Mouse (Mus musculus): ENCODE data around the gene Rdm1.
A peak's percentile ranks its signal among the peaks of the same experiment; 100 is the strongest.
"Not testable (repeated sequence)": the region's sequence is repeated elsewhere in the genome, so short reads cannot be mapped to it uniquely, and the experiment has no call there.

Rdm1 gene

GRCm38 (mm10) chr11:101616948-101617767 lies 9.8 kb upstream of the Rdm1 start:
- DNase-seq (ENCODE audit: low spot score) = no peak

GRCm38 (mm10) chr11:101617849-101618248 lies 9.1 kb upstream of the Rdm1 start:
- peak; percentile 50 for DNase-seq (ENCODE audit: low spot score)

DNA sequence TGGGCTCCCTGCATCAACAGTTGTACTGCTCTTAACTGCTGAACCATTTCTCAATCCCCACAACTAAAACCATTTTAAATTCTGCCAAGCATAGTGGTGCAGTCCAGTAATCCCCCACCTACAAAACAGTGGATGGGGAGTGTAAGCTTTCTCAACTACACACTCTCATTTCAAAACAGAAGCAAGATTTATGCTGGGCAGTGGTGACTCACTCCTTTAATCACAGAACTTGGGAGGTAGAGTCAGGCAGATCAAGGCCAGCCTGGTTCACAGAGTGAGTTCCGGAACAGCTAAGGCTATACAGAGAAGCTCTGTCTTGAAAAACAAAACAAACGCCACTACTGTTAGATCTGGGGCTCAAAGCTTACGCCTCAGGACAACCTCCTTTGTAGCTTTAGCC lies 8.4 kb upstream of the Rdm1 start:
- no peak for DNase-seq (ENCODE audit: low spot score)

DNA sequence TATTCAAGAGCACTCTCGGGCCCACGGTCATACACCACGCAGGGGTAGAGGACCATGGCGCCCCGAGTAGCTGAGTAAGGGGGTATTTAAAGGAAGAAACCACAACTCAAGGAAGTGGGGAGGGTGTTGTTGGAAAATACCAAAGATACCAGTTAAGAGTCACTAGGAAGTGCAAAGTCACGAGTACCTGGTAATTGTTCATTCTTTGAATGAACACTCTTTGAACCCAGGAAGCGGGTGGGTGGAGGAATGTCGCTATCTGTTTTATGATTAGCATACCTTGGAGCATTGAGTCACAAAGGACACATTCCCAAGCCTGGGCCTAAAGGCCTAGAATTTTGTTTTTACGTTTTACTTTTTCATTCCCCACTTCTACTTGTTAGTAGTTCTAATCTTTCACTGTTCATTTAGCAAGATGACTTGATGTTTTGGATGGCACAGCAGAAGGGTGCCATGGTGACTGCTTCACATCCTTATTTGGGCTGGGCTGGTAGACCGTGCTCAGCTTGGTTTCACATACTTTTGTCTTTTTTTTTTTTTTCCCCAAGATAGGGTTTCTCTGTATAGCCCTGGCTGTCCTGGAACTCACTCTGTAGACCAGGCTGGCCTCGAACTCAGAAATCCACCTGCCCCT lies 6.9 kb upstream of the Rdm1 start:
- DNase-seq (ENCODE audit: low spot score) = not testable (repeated sequence)

DNA sequence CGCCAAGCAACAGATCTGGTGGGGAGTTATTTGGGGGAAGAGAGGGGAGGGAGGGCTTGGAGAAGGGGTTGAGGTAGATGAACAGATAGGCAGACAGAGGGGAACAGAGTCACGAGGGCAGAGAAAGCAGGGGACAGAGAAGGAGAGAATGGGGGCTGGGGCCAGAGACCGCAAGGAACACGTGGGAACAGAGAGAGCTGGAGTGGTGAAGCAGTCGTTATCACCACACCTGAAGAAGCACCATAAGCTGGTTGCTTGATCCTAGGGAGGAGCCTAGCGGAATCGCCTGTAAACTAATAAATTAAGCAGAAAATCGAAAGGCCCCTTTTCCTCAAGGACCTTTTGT lies 373 bp upstream of the Rdm1 start:
- no peak for DNase-seq (ENCODE audit: low spot score)

DNA sequence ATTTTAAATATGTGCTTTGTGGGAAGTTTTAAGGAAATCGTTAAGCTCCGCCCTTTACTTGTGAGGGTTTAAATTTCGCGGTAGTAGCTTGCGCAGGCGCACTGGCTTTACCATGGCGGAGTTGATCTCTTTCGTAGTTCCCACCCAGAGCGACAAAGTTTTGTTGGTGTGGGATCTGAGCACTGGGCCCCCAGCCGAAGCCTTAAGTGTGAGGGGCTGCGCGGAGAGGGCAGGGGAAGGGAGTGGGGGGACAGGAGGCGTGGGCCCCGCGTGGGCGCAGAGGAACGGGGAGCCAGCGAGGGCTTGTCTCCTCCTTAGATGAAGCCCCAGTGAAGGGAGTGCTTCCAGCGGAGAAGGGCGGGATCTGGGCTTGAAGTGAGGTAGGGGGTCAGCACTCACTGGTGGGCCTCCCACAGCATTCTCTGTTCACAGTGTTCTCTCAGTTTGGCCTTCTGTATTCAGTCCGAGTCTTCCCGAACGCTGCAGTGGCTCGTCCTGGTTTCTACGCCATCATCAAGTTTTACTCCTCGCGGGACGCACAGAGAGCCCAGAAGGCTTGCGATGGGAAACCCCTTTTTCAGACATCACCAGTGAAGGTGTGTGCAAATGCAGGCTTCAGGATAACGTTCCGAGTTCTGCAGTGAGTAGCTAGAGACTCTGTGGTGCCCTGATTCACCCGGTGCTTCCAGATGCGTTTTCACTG lies 1.0 kb downstream of the Rdm1 start:
- peak; percentile 74 for DNase-seq (ENCODE audit: low spot score)

- DNase-seq (ENCODE audit: low spot score) = not testable (repeated sequence)
Measured at GRCm38 (mm10) chr11:101628733-101629417, 1.9 kb downstream of the Rdm1 start.

DNA sequence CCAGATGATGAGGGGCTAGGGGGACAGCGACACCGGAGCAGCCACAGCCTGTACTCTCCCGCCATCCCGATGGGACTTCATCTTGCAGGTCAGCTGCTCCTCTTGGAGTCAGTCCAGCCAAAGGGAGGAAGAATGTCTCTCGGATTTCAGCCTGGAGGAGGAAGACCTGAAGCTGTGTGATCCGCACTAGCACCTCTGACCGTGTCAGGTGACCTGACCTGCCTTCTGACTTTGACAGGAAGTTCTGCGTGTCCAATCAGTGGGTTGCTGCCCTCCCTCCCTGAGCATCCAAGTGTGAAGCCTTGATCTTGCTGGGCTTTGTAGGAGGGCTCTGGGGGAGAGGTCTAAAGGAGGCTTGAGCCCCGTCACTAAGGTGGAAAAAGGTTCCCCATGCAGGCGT lies 8.7 kb downstream of the Rdm1 start:
- no peak for DNase-seq (ENCODE audit: low spot score)

GRCm38 (mm10) chr11:101639761-101640160 lies 12.8 kb downstream of the Rdm1 start:
- DNase-seq (ENCODE audit: low spot score) = no peak

- peak; percentile 70 for DNase-seq (ENCODE audit: low spot score)
Measured at GRCm38 (mm10) chr11:101640857-101641709, 14.1 kb downstream of the Rdm1 start.

DNA sequence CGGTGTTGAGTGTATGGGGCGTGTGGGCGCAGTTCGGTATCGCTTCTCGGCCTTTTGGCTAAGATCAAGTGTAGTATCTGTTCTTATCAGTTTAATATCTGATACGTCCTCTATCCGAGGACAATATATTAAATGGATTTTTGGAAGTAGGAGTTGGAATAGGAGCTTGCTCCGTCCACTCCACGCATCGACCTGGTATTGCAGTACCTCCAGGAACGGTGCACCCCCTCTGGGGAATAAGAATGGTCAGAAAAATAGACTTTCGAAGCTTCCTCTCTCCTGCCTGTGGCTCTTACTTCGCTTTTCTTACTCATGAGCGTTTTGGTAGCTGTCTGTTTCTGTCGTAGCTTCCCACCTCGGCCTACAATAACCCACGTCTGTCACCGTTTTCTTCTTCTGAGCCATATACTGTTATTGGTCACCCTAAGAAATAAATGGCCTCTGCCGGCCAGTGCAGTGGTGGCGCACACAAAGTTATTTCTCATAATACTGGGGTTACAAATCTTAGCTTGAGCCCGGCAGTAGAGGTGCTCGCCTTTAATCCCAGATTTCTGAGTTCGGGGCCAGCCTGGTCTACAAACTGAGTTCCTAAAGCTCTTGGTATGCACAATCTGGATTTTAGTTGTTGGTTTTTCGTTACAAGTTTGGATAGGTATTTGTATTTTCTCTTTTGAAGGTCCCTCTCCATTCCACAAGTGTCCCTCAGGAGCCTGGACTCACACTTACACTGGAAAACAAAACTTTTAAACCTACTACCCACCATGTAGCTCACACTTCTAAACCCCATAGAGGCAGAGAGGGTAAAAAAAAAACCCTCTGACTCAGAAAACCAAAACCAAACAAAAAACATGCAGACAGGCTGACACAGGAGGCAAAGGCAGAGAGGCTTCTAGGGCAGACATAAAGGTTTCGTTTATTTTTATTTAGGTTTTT lies 15.0 kb downstream of the Rdm1 start:
- not testable (repeated sequence) for DNase-seq (ENCODE audit: low spot score)

DNA sequence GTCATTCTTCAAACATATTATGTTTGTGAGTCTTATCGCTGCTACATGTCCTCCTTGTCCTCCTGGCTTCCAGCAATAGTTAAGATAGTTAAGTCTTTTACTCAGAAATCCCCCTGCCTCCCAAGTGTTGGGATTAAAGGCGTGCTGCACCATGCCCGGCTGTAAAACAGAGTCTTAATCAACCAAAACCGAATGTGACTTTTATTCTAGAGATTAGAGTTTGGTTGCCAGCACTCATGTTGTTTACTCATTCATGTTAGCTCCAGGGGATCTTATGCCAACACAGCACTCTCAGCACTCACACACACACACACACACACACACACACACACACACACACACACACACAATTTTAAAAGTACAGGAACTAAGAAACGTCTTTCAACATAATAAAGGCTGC lies 15.9 kb downstream of the Rdm1 start:
- DNase-seq (ENCODE audit: low spot score) = no peak

DNA sequence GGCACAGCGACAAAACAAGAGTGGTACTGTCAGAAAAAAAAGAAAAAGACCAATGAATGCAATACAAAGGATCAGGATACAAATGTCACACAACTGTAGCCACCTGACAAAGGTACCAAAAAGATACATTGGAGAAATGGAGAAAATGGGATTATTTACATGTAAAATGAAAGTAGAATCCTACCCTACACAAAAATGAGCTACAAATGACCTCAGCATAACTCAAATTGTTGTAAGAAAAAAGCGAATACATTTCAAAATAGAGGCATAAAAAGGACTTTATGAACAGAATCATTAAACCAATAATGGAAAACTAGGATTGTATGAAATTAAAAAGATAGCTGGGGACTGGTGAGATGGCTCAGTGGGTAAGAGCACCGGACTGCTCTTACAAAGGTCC lies 17.6 kb downstream of the Rdm1 start:
- no peak for DNase-seq (ENCODE audit: low spot score)

GRCm38 (mm10) chr11:101645043-101645410 lies 18.0 kb downstream of the Rdm1 start:
- DNase-seq (ENCODE audit: low spot score) = not testable (repeated sequence)

DNA sequence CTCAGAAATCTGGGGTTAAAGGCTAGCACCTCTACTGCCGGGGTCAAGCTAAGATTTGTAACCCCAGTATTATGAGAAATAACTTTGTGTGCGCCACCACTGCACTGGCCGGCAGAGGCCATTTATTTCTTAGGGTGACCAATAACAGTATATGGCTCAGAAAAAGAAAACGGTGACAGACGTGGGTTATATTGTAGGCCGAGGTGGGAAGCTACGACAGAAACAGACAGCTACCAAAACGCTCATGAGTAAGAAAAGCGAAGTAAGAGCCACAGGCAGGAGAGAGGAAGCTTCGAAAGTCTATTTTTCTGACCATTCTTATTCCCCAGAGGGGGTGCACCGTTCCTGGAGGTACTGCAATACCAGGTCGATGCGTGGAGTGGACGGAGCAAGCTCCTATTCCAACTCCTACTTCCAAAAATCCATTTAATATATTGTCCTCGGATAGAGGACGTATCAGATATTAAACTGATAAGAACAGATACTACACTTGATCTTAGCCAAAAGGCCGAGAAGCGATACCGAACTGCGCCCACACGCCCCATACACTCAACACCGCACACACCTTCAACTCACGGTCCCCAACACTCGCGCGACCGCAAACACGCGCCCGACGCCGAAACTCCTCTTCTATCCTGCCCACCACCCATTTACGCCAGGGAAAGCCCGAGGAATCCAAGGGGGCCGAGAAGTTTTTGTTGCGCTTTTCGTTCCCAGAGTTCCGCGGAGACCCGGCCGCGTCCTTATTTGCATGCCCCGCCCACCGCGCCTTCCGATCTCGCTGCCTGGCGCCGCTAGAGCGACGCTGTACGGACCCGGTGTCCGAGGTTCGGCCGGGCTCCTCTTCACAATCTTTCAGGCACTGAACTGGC lies 18.7 kb downstream of the Rdm1 start:
- peak; percentile 44 for DNase-seq (ENCODE audit: low spot score)

DNA sequence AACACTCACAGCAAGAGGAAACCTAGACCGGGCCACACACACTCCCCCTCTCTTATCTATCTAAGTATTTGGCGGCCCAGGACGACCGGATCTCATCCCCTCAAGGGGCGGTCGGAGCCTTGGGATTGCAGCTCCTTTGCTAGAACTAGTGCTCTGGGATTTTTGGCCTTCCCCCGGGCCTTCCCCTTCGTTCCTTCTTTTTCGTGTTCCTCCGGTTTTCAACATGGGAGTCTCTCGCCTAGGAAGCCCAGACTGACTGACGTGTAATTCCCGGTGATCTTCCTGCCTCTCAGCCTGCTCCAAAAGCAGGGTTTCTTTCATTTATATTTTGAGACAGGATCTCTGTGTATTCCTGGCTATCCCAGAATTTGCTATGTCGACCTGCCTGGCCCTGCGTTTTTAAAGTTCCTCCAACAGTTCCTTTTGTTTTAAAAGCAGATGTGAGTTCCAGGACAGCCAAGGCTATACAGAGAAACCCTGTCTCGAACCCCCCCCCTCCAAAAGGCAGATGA lies 19.3 kb downstream of the Rdm1 start:
- DNase-seq (ENCODE audit: low spot score) = not testable (repeated sequence)

DNA sequence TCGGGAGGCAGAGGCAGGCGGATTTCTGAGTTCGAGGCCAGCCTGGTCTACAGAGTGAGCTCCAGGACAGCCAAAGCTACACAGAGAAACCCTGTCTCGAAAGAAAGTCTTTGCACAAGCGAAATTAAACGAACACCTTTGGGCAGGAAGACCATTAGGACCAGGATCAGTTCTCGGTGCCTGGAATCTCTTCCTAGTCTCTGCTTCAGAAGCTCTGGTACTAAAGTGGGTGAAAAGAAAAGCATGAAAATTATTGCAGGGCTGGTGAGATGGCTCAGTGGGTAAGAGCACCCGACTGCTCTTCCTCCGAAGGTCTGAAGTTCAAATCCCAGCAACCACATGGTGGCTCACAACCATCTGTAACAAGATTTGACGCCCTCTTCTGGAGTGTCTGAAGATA lies 20.1 kb downstream of the Rdm1 start:
- not testable (repeated sequence) for DNase-seq (ENCODE audit: low spot score)

- DNase-seq (ENCODE audit: low spot score) = no peak
Measured at GRCm38 (mm10) chr11:101656356-101656755, 29.4 kb downstream of the Rdm1 start.

GRCm38 (mm10) chr11:101657528-101657885 lies 30.5 kb downstream of the Rdm1 start:
- DNase-seq (ENCODE audit: low spot score) = no peak
